Mouse (Mus musculus) mesoderm, embryonic 11.5 days (tissue): ENCODE data around the gene Tirap.

Experiments
- DNase-seq: peaks from one replicate; pipeline ENCODE4 v3.0.0-alpha.2; 2012; ENCODE audit warnings: low read depth, low spot score

Tirap gene

GRCm38 (mm10) chr9:35199772-35200471 lies at the start of gene Tirap, which contains the start of gene Srpr:
Tirap (minus strand) TSS chr9:35200291.
Srpr (plus strand) TSS chr9:35200175.
- peak; percentile 91 for DNase-seq

DNA sequence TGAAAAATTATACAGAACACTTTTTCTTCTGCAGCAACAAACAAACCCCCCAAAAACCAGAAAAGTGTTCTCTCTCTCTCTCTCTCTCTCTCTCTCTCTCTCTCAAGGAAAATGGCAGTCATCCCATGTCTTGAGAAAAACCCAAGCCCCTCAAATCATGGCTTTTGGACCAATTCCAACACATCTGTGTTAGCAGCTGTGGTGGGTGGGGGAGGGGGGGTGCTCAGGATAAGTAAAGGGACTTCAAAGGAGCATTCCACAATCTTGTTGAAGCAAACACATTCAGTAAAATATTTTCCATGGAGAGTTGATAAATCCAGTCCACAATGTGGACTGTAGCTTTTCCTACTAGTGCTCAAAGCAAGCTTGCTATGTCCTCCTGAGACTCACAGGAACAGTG lies 49.4 kb upstream of the Tirap start:
- no peak for DNase-seq

GRCm38 (mm10) chr9:35247405-35247804 lies 47.3 kb upstream of the Tirap start:
- DNase-seq = no peak

DNA sequence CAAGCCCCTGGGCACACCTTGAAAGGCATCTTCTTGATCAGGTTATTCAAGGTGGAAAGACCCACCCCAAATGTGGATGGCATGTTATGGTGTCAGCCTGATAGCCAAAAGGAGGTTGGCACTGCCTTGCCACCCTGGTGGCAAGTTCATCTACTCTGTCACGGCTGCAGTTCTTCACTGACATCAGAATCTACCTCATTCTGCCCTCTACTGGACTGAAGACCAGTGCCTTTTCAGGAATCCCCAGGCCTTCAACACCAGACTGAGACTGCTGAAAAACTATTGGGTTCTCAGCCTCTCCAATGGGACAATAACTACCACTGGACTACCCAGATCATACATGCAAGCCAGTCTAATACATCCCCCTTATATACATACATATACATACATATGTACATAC lies 39.6 kb upstream of the Tirap start:
- no peak for DNase-seq

DNA sequence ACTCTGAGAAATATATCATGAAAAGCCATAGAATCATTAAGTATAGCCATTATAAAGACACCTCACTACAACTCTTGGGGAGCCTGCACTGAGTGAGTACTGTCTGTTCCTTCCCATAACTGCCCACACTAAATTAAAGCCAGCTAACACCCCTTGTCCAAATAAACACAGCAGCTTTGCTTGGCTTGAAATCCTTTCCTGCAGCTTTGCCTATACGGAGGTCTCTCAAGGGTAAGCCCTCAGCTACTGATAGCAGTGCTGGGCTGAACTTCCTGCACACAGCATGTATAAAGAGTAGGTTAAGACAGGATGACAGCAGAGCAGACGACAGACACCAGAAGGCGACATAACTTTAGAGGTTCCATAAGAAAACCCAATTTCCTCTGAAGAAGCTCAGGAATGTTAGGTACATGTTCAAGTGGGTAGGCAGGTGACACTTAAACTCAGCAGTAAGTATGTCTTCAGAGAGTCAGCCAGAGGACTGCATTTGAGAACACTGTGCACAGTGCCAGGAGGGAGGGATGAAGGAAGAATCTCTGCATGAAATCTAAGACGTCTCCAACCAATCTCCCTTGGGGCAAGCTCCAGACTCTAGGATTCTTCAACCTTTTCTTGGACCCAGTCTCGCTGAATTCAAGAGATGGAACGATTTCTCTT lies 39.0 kb upstream of the Tirap start:
- DNase-seq = no peak

- DNase-seq = no peak
Observed at GRCm38 (mm10) chr9:35238371-35238770, 38.3 kb upstream of the Tirap start.

DNA sequence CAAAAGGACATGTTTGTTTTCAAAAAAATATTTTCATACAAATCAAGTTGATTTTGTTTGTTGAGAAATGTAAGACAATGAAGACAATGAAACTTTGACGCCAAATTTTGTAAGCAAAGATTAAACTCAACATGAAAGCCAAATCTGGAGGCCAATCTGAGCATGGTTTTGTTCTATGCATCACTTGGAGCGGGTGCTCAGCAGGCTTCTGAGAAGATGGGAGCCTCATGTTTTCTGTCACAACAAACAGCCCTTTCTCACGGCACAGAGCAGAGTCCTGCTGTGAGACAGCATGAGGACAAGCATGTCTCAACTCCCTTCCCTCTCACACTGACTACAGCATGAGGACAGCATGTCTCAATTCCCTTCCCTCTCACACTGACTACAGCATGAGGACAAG lies 35.9 kb upstream of the Tirap start:
- no peak for DNase-seq

- no peak for DNase-seq
Observed at GRCm38 (mm10) chr9:35228671-35229070, 28.6 kb upstream of the Tirap start.

GRCm38 (mm10) chr9:35223466-35223865 lies 23.4 kb upstream of the Tirap start:
- DNase-seq = no peak

DNA sequence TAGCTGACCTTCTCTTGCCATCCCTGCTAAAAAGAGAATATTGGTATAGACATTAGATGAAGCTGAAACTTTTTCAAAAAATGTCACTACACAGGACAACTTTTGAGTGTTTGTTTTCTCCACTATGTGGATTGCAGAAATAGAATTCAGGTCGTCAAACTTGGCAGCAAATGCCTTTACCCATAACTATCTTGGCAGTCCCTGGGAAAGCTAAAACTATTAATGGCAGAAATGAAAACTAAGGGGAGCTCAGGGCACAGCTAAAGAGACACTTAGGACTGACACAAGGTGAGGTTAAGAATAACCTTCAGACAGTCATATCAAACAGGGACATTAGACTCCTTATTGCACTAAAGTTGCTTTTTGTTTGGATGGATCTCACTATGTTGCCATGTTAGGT lies 17.9 kb upstream of the Tirap start:
- DNase-seq = no peak

DNA sequence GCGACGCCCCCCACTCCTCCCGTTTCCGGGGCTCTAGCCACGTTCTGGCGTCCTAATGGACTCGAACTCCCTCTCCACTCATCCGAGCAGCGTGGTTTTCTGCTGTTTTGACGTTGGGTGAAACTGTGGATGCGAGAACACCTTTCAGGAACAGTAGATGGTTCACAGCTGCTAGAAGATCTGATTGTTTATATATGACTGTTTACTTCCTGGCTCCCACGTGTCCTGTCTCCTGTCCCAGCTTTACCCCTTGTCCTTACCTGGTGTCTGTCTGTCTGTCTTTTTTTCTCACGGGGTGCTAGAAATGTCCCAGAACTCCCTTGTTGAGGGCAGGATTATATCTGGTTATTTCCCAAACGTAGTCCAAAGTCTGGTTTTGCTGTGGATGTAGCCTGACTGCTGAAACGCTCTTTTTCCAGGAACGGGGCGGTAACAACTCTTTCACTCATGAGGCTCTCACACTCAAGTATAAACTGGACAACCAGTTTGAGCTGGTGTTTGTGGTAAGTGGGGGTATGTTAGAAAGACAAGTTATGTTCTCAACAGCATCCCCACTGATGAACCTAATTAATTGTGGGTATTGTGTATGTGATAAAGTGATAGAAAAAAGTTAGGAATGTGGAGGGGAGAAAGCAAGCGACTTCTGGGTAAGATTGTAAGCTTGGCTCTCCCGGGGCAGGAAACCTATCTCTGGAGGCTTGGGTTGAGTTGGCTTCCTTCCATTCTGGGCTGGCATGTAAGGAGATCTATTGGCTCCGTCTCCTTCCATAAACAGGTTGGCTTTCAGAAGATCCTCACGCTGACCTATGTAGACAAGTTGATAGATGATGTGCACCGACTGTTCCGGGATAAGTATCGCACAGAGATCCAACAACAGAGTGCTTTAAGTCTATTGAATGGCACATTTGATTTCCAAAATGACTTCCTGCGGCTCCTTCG lies 11.8 kb upstream of the Tirap start:
- no peak for DNase-seq

DNA sequence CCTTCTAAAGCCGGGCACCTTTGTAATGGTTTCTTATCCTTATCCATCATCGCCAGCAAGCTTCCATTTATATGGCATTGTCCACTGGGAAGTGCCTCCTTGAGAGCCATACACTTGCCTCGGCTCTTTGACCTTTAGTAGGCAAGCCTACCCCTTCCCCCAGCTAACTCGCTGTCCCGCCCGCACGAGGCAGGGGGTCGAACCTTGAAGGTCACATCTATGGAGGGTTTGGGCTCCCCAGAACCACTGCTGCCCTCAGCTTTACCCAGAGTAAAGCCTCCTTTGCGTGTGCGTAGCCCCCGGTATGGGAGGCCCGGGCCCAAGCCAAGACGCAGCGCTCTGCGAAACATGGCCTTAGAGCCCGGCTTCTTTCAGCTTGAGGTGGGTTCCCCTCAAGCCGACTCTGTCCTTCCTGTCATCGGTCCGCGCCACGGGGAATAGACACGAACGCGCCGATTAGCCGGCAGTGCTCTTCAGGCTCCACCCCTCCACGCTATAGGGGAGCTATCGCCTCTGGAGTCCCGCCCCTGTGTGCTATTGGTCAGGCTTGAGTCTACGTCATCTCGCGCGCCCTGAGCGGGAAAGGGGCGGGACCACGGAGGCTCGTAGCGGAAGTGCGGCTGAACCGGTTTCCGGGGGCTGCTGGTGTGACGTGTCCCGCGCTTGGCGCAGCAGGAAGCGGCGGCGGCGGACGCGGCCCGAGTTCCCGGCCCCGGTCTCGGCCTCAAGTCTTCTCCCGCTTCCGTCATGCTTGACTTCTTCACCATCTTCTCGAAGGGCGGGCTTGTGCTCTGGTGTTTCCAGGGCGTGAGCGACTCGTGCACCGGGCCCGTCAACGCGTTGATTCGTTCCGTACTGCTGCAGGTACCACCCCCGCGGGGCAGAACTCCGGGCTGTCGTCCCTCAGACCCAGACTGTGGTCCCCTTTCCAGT lies 10.7 kb upstream of the Tirap start, which contains the start of gene Foxred1:
TSS of gene Foxred1 (minus strand) at position 514 of the 933 bp plus-strand sequence.
- DNase-seq = peak; percentile 99

DNA sequence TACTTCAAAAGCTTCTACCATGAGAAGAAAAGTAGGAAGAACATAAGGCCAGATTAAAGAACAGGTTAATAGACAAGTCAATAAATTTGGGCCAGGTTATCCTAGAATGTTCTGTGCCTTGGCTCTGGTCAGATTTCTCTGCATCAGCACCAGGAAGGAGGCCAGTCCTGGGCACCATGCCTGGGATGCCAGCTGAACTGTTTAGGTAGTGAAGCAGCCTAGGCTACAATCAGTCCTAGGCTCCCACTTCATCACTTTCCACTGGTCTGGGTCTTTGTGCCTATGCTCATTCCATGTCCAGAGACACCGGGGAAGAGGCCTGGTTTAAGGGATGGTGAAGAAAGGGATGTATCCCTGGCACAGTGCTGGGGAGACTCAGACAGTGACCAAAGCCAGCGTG lies 4.3 kb upstream of the Tirap start:
- DNase-seq = no peak

- DNase-seq = no peak
Observed at GRCm38 (mm10) chr9:35203536-35203935, 3.4 kb upstream of the Tirap start.

DNA sequence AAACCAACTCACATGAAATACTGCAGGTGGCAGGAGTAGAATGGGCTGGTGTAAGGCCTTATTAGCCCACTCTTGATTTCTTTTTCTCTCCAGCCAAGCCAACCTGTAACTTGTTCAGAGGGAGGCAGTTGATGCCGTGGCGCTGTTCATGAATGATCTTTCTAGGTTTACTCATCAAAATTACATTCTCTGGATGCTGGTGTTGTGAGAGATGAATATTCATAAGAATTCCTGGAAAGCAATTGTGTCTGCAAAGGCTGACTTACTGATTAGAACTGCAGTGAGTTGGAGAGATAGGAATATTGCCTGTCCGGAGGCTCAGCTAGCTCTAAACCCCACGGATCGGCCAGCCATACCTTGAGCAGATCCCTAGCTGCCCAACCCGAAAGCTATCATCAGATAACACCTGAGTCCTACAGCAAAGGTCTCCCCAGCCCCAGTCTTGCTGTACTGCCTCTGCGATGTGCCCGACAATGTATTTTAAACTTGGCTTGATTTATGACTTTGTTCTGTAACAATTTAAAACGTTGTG lies 504 bp upstream of the Tirap start:
- no peak for DNase-seq

GRCm38 (mm10) chr9:35198945-35199771 lies 933 bp downstream of the Tirap start:
- DNase-seq = peak; percentile 13

DNA sequence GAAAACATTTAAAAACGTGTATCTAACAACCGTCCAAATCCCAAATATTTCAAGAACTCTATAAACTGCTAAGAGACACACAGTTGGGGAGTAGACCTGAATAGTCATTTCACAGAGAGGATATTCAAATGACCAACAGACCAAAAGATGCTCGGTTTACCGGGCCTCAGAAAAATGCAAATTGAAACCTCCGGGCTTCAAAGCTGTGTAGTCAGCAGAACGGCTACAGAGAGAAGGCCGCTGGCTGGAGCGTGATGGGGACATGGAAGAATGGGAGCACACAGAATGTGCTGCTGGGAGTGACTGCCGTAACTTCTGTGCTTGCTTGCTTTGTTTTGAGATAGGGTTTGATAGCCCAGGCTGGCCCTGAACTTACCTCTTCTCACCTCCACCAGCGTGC lies 1.7 kb downstream of the Tirap start:
- no peak for DNase-seq

- DNase-seq = no peak
Observed at GRCm38 (mm10) chr9:35197625-35198024, 2.5 kb downstream of the Tirap start.

DNA sequence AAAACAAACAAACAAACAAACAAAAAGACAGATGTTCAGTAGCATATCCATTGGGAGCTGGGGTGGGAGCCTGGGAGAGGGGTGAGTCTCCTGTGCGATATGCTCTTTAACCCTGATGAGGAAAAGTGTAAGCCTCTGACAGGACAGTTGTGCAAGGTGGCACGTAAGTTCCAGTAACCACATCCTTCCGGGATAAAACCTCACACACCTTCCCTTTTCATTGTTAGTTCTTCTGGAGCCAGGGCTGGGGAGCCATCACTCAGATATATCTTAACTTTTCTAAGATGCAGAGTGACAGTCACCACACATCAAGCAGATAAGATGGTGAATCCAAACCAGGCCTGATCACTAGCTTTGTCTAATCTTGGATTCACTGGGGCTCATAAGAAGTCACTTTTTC lies 6.0 kb downstream of the Tirap start:
- DNase-seq = no peak

DNA sequence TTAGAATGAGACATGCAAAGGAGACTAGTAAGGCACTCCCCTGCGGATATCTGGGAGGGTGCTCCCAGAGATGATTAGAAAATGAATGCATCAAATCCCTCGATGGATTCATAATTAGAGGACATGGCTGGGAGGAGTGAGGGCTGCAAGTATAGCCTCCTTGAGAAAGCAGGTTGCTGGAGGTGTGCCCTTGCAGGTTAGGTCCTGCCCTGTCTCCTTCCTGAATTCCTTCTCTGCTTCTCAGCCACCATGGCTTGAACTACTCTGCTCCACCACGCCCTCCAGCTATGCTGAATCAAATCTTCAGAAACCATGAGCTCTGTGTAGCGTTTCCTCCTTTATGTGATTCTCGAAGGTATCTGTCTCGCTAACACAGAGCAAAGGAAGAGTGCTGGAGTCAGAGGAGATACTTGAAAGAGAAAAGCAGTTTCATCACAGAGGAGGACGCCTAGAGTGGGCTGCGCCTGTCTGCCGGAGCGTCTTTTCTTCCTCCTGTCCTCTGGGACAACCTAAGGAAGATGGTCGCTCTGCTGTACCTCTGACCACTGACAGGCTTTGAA lies 7.0 kb downstream of the Tirap start:
- DNase-seq = no peak
